Mouse (Mus musculus) forelimb bud, embryonic 11.5 days (tissue): ENCODE data around the gene Nolc1.
"Not testable (repeated sequence)": the region's sequence is repeated elsewhere in the genome, so short reads cannot be mapped to it uniquely, and the experiment has no call there.

ENCODE experiments used
- DNase-seq: peaks from one replicate; pipeline ENCODE4 v3.0.0-alpha.2; 2012; ENCODE audit warnings: low read depth, low spot score

Nolc1 gene

GRCm38 (mm10) chr19:46091641-46092040, 16.0 kb downstream of the Nolc1 start:
- DNase-seq: no peak

- no peak for DNase-seq
These were observed 18.5 kb downstream of the Nolc1 start for GRCm38 (mm10) chr19:46094144-46094543.

GRCm38 (mm10) chr19:46095291-46095690, 19.6 kb downstream of the Nolc1 start:
- DNase-seq: no peak

- no peak for DNase-seq
These were observed 20.7 kb downstream of the Nolc1 start for GRCm38 (mm10) chr19:46096396-46096795.

GRCm38 (mm10) chr19:46099561-46099960, 23.9 kb downstream of the Nolc1 start:
- no peak for DNase-seq

GRCm38 (mm10) chr19:46103437-46104186, 27.9 kb downstream of the Nolc1 start:
- DNase-seq: no peak

GRCm38 (mm10) chr19:46104187-46104557, 28.5 kb downstream of the Nolc1 start:
- no peak for DNase-seq

- no peak for DNase-seq
These were observed 34.6 kb downstream of the Nolc1 start for GRCm38 (mm10) chr19:46110214-46110613.

GRCm38 (mm10) chr19:46110781-46111180, 35.1 kb downstream of the Nolc1 start:
- DNase-seq: no peak

GRCm38 (mm10) chr19:46114617-46115016, 39.0 kb downstream of the Nolc1 start:
- DNase-seq: no peak

GRCm38 (mm10) chr19:46119458-46119857, 43.8 kb downstream of the Nolc1 start:
- DNase-seq: no peak

- no peak for DNase-seq
These were observed 45.2 kb downstream of the Nolc1 start for GRCm38 (mm10) chr19:46120872-46121271.

GRCm38 (mm10) chr19:46123876-46124275, 48.2 kb downstream of the Nolc1 start:
- DNase-seq: no peak

- DNase-seq: no peak
These were observed 49.0 kb downstream of the Nolc1 start for GRCm38 (mm10) chr19:46124651-46125050.

GRCm38 (mm10) chr19:46126301-46126700, 50.6 kb downstream of the Nolc1 start:
- DNase-seq: no peak

- DNase-seq: not testable (repeated sequence)
These were observed 54.1 kb downstream of the Nolc1 start for GRCm38 (mm10) chr19:46129737-46130136.

GRCm38 (mm10) chr19:46131283-46131682, 55.6 kb downstream of the Nolc1 start:
- no peak for DNase-seq

GRCm38 (mm10) chr19:46131694-46132525, 56.2 kb downstream of the Nolc1 start, which contains the start of gene Elovl3:
Elovl3 (plus strand) TSS chr19:46131897.
- no peak for DNase-seq

- DNase-seq: no peak
These were observed 56.9 kb downstream of the Nolc1 start for GRCm38 (mm10) chr19:46132577-46132976.
